Mouse (Mus musculus) gastrocnemius, postnatal 14 days (tissue): ENCODE results near the gene Mroh3. TPM values are rescaled to one million over a fixed set of nuclear protein-coding genes. Genes with fewer than 3 reads are reported as not detected.

Experiments used
- DNase-seq: peaks from one replicate; pipeline ENCODE4 v3.0.0; 2021; ENCODE audit warnings: mixed read lengths
- intact Hi-C: fragments of 180-260 bp; cut with DNase I; formaldehyde crosslinking; loops from one replicate; pipeline ENCODE4 v1.15.1; 2025; ENCODE audit warnings: low total_unique reads
- long read RNA-seq, 2 experiments: library from polyadenylated mRNA; stranded (forward); transcript quantifications; one replicate each; pipeline ENCODE4 v2.0.0; 2021
- total RNA-seq, 2 experiments: library from RNA; stranded (reverse); gene quantifications; 2 replicates each; pipeline ENCODE4 v1.2.3; 2021

Gene Mroh3
- total RNA-seq = not detected
- long read RNA-seq, experiment 1 = 0 reads
- long read RNA-seq, experiment 2 = 0 reads

- intact Hi-C loops = no loop called here
- DNase-seq = peak; percentile 26
These were observed at the start of gene Mroh3 for GRCm38 (mm10) chr1:136212803-136213202. Gene Mroh3 (minus strand): TSS chr1:136212828.

GRCm38 (mm10) chr1:136260635-136261238 is 48.1 kb upstream of the Mroh3 start, which contains the start of gene Gpr25:
Gene Gpr25 (minus strand): TSS chr1:136260873.
- intact Hi-C loops = no loop called here
- DNase-seq = no peak

- intact Hi-C loops = no loop called here
These were observed 47.4 kb upstream of the Mroh3 start for GRCm38 (mm10) chr1:136259893-136260634.

GRCm38 (mm10) chr1:136259543-136259892 is 46.9 kb upstream of the Mroh3 start:
- intact Hi-C loops = no loop called here
- DNase-seq = no peak

More at GRCm38 (mm10) chr1:136259893-136260634, 47.4 kb upstream of the Mroh3 start:
- DNase-seq = peak; percentile 67

GRCm38 (mm10) chr1:136258495-136258894 is 45.9 kb upstream of the Mroh3 start:
- no peak for DNase-seq
- intact Hi-C loops = no loop called here

- no peak for DNase-seq
- intact Hi-C loops = no loop called here
These were observed 43.0 kb upstream of the Mroh3 start for GRCm38 (mm10) chr1:136255657-136256056.

GRCm38 (mm10) chr1:136255174-136255573 is 42.5 kb upstream of the Mroh3 start:
- intact Hi-C loops = no loop called here
- DNase-seq = no peak

- intact Hi-C loops = no loop called here
- DNase-seq = no peak
These were observed 42.0 kb upstream of the Mroh3 start for GRCm38 (mm10) chr1:136254503-136255065.

GRCm38 (mm10) chr1:136253472-136253871 is 40.8 kb upstream of the Mroh3 start:
- intact Hi-C loops = no loop called here
- no peak for DNase-seq

GRCm38 (mm10) chr1:136249662-136250061 is 37.0 kb upstream of the Mroh3 start:
- intact Hi-C loops = no loop called here

GRCm38 (mm10) chr1:136247393-136247792 is 34.8 kb upstream of the Mroh3 start:
- intact Hi-C loops = no loop called here
- DNase-seq = no peak

More at GRCm38 (mm10) chr1:136249662-136250061, 37.0 kb upstream of the Mroh3 start:
- DNase-seq = no peak

GRCm38 (mm10) chr1:136244469-136244868 is 31.8 kb upstream of the Mroh3 start:
- intact Hi-C loops = no loop called here

GRCm38 (mm10) chr1:136241801-136242200 is 29.2 kb upstream of the Mroh3 start:
- no peak for DNase-seq
- intact Hi-C loops = no loop called here

More at GRCm38 (mm10) chr1:136244469-136244868, 31.8 kb upstream of the Mroh3 start:
- DNase-seq = no peak

GRCm38 (mm10) chr1:136238495-136238894 is 25.9 kb upstream of the Mroh3 start:
- intact Hi-C loops = no loop called here

GRCm38 (mm10) chr1:136234595-136235092 is 22.0 kb upstream of the Mroh3 start:
- no peak for DNase-seq
- intact Hi-C loops = no loop called here

More at GRCm38 (mm10) chr1:136238495-136238894, 25.9 kb upstream of the Mroh3 start:
- DNase-seq = no peak

GRCm38 (mm10) chr1:136233892-136234594 is 21.4 kb upstream of the Mroh3 start, which contains the start of gene Inava:
Gene Inava (minus strand): TSS chr1:136234264.
- intact Hi-C loops = no loop called here
- DNase-seq = peak; percentile 22

- intact Hi-C loops = no loop called here
- no peak for DNase-seq
These were observed 20.6 kb upstream of the Mroh3 start for GRCm38 (mm10) chr1:136232986-136233790.

- intact Hi-C loops = no loop called here
- DNase-seq = no peak
These were observed 19.8 kb upstream of the Mroh3 start for GRCm38 (mm10) chr1:136232285-136232926.
